Mouse (Mus musculus): ENCODE measurements around the gene Zfp523.

The Zfp523 gene

GRCm38 (mm10) chr17:28160361-28160760 lies 16.6 kb upstream of the Zfp523 start:
- DNase-seq (ENCODE audit: low spot score in 2 of 2): no peak

DNA sequence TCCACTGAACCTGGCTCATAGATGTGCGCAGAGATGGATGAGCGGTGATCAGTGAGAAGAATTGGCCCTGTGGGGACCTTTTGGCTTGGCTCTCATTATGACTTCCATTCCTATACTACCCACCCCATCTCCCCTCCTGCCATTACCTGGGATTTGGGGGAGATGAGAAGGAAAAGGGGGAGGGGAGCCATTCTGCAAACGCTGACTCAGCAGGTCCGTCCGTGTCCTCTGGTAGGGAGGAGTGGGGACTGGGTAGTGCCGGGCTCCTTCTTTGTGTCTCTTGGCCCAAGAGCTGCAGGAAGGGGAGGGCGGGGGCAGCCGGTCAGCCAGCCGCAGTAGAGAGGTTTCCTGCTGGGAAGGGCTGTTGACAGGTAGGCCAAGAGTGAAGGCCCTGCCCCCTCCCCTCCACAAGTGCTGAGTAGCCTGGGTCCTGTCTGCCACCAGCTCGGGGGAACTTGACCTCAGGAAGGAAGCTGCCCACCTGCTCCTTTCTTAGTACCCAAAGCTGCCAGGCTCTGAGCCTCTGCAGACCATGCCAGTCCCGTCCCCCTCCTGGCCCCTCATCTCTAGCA lies 15.5 kb upstream of the Zfp523 start:
- DNase-seq (ENCODE audit: low spot score in 2 of 2): no peak

DNA sequence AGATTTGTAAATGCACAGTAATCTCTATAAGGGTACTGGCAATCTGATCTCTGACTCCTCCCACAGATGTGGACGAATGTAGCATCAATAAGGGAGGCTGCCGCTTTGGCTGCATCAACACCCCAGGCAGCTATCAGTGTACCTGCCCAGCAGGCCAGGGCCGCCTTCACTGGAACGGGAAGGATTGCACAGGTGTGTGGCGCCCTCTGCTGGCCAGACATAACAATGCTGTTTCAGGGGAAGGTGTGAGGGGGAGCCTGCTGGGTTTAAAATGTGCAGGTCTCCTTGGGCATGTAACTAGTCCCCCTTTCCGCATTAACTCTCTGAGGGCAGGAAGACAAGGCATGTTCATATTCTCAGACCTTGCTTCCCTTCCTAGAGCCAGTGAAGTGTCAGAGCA lies 13.3 kb upstream of the Zfp523 start:
- peak; percentile 55 to 65 for DNase-seq (ENCODE audit: low spot score in 2 of 2)

DNA sequence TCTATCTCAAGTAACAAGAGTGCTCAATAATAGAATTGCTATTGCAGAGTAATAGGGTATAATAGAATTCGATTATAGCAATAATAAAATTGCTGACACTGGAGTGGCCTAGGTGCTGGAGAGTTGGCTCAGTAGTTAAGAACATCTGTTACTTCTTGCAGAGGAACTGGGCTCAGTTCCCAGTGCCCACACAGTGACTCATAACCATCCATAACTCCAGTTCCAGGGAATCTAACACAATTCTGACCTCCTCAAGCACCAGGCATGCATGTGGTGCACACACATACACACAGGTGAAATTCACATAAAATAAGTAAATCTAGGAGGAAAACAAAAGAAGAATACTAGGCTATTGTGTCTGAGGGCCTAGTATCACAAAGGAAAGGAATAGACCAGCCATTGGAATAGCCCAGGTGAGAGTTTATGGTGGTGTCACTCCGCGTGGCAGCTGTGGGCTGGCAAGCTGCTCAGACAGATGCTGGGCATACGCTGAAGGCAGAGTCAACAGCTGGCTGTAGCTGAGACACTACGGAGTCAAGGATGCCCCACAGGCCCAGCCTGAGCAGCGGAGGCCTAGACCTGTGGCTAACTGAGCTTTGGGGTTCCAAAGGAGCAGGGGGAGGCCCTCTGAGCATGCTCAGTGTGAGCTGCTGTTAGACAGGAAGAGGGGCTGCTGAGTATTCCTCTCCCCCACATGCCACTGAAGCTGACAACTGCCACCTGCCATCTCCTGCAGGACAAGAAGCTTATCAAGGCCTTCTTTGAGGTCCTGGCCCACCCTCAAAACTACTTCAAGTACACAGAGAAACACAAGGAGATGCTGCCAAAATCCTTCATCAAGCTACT lies 6.2 kb upstream of the Zfp523 start:
- DNase-seq (ENCODE audit: low spot score in 2 of 2): no peak

DNA sequence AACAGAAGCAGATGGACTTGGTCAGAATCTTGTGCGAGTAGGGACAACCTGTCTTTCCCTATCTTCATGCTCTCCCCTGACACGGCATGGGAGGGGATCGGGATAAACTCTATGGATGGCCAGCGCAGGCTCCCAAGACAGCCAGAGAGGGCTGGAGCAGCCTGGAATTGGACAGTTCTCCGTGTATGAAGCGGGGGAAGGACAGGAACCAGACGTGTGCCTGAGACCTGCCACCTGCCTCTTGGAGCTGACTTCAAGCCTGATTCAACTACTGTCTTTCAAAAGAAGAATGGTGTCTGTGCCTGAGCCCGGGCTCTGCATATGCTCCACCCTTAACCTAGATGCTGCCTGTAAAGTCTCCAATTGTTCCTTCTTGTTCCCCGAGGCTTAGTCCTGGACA lies 4.2 kb upstream of the Zfp523 start:
- no peak for DNase-seq (ENCODE audit: low spot score in 2 of 2)

- no peak for DNase-seq (ENCODE audit: low spot score in 2 of 2)
Observed at GRCm38 (mm10) chr17:28177540-28178046, 664 bp downstream of the Zfp523 start.

GRCm38 (mm10) chr17:28180331-28180730 lies 3.4 kb downstream of the Zfp523 start:
- DNase-seq (ENCODE audit: low spot score in 2 of 2): no peak

DNA sequence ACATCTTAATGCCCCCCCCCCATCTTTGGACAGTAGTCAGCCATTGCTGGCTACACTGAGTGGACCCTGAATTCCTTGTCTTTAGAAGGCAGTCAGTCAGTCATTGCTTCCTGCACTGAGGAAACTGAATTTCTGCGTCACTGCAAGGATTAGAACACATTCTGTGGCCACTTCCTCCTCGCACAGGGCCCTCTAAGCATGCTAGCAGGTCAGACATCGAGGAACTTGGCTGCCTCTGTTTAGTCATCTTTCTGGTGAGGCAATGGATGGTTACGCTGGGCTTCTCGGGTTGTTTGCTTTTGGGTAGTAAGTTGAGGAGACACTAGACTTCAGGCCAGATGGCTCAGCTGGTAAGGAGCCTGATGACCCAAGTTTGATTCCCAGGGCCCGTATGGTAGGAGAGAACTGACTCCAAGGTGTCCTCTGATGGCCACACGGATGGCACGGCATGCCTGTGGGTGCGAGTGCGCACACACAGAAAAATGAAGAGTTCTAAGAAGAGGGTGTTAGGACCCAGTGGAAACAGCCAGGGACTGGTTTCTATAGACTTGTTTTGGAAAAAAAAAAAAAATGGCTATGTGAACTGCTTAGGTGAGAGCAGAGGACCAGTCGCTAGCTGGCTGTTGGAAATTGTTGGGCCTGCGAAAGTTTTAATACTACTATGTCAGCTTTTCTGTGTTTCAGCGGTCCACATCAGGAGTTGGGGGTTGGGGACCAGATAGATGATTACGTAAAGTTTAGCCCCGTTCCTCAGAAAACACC lies 4.0 kb downstream of the Zfp523 start:
- no peak for DNase-seq (ENCODE audit: low spot score in 2 of 2)

DNA sequence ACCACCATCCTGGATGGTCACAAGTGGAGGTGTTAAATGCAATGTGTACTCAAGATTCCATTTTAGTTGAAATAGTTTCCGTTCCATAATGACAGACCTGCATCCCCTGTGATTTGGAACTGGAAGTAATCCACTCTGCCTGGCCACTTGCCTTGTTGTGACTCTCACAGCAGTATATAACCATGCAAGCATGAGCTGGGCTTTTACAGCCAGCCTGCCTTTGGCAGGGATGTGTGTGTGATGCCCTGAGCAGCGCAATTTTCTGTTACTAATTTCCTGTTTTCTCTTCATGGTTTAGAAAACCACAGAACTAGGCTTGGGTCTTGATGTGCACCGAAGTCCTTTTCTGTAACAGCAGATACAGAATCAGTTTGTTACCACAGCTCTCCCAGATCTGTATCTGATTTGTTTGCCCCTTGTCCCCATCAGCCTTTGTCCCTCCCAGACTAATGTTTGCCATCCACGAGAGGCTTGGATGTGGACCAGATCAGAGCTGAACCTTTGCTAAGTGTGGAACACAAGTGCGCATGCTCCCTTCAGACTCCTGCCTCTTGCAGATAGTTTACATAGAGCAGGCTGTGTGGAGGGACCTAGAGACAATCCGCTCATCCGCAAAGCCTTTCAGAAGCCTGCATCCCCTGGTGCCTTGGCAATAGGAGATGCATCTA lies 8.2 kb downstream of the Zfp523 start:
- DNase-seq (ENCODE audit: low spot score in 2 of 2): no peak

- no peak for DNase-seq (ENCODE audit: low spot score in 2 of 2)
Observed at GRCm38 (mm10) chr17:28188313-28188712, 11.4 kb downstream of the Zfp523 start.

GRCm38 (mm10) chr17:28192754-28193153 lies 15.8 kb downstream of the Zfp523 start:
- no peak for DNase-seq (ENCODE audit: low spot score in 2 of 2)

DNA sequence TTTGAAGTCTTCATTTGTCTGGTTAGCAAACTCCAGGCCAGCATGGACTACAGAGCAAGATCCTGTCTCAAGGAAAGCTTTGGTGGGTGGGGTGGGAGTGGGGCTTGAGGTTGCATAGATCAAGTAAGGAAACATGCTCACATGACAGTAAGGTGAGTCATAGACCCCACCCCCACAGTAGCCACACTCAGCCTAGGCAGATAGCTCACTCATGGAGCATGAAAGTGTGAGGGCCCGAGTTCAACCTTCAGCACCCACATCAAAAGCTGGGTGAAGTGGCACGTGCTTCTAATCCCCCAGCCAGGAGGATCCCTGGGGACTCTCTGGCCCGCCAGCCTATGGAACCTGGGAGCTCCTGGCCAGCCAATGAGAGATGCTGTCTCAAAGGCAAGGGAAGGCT lies 16.6 kb downstream of the Zfp523 start:
- no peak for DNase-seq (ENCODE audit: low spot score in 2 of 2)

GRCm38 (mm10) chr17:28195033-28195432 lies 18.1 kb downstream of the Zfp523 start:
- no peak for DNase-seq (ENCODE audit: low spot score in 2 of 2)

DNA sequence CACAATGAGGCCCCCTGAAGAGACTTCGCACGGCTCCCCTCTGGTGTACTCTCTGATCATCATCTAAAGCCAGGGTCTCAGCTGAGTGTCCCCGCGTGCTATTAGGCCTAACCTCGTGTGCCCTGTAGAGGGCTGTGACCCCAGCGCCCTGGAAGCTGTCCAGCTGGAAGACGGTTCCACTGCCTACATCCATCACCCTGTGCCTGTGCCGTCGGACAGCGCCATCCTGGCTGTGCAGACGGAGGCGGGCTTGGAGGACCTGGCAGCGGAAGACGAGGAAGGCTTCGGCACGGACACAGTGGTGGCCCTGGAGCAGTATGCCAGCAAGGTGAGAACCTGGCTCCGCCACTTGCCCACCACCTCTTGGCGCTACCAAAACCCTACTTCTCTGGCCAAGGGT lies 20.7 kb downstream of the Zfp523 start:
- no peak for DNase-seq (ENCODE audit: low spot score in 2 of 2)

DNA sequence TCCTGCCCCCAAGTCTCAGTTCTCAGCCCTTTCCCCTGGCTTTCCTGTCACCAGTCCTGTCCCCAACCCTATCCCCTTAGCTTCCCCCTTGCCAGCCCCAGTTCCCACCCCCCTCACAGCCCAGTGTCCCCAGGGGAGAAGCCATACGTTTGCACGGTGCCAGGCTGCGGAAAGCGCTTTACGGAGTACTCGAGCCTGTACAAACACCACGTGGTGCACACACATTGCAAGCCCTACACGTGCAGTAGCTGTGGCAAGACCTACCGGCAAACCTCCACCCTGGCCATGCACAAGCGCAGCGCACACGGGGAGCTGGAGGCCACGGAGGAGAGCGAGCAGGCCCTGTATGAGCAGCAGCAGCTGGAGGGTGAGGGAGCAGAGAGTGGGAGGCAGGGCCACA lies 25.1 kb downstream of the Zfp523 start:
- no peak for DNase-seq (ENCODE audit: low spot score in 2 of 2)

GRCm38 (mm10) chr17:28204052-28204720 lies 27.3 kb downstream of the Zfp523 start:
- DNase-seq (ENCODE audit: low spot score in 2 of 2): no peak

GRCm38 (mm10) chr17:28205443-28205842 lies 28.5 kb downstream of the Zfp523 start:
- DNase-seq (ENCODE audit: low spot score in 2 of 2): no peak

- DNase-seq (ENCODE audit: low spot score in 2 of 2): no peak
Observed at GRCm38 (mm10) chr17:28207092-28207491, 30.2 kb downstream of the Zfp523 start.

DNA sequence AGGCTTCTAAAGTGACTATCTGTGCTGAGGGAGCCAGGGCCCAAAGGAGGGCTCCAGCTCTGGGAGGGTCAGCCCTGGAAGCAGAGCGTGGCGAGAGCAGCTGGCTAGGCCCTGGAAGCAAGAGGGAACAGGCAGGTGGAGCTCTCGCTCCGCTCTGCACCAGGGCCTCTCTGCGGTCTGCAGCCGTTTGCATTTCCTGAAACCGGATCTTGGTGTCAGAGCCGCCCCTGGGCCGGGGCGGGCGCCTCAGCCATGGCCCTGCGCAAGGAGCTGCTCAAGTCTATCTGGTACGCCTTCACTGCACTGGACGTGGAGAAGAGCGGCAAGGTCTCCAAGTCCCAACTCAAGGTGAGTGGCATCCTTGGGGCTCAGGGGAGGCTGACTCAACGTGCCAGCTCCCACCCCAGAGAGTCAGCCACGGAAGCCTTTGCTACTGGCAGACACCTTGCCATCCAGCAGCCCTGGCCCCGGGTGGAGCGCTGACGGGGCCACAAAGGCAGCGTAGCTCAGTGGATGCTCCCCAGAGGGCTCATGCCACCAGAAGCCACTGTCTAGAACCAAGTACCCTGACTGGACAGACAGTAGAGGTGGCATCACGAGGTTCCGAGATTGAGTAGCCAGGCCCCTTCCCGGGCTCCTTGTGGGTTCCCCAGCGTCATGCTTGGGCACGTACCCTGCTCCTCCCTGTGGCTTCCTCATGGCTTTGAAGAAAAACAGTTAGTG lies 30.8 kb downstream of the Zfp523 start, which contains the start of gene Def6:
Gene Def6, plus strand, starts transcription at position 188 of the 723 bp plus-strand sequence.
- peak; percentile 69 to 82 for DNase-seq (ENCODE audit: low spot score in 2 of 2)

- DNase-seq (ENCODE audit: low spot score in 2 of 2): no peak
Observed at GRCm38 (mm10) chr17:28208314-28208612, 31.3 kb downstream of the Zfp523 start.

All from urinary bladder, adult 18-20 months (tissue).